Mouse (Mus musculus) kidney, adult 8-10 months (tissue): ENCODE results near the gene Chrm5.
"Not testable (repeated sequence)": the region's sequence is repeated elsewhere in the genome, so short reads cannot be mapped to it uniquely, and the experiment has no call there.

Experiments used
- DNase-seq, 2 experiments: peaks; one replicate each; pipeline ENCODE4 v3.0.0; 2022

Chrm5 gene

DNA sequence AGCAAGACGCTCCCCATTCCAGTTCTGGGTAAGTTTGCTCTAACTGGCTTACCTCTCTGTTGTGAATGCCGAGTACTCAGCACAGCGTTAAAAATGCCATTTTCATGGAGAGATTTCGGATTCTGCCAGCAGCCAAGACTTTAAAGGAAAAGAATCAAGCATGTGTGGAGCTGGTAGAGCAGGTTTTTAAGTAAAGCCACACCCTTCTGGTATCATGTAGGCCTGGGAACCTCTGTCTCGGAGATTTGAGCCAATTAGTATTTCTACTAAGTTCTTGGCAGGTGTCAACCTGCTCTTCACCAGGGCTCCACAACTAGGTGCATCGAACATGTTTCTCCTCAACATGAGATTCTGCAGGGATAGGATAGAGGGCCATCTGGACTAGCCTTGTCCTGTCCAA, 4.0 kb downstream of the Chrm5 start:
- DNase-seq: no peak

DNA sequence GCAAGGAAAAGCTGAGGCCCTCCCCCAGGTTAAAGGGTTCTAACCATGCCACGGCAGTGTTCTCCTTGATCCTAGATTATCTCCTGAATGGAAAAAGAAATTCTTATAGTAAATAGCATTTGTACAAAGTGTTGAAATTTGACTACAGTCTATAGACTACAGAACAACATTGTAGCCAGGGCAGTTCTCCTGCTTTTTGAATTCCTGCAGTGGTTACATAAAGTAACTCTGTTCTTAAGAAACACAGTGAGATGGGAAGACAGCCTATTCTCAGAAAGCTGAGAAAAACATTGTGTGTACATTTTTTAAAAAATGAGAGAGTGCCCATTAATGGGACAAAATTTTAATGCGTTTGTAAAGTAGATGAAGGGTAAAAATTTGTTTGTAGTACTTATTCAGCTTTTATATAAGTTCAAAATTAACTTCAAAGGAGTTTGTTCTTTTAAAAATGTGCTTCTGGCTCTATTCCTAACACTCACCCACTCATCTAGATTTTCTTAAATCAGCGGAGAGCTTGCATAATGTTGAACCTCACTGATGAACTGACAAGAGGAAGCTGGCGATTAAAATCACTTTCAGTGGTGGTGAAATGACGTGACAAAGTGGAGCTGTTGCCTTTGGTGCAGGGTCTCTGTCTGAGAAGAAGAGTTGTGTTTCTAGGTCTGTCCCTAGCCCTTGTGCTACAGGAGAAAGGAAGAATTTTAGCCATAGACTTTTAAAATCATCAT, 5.4 kb downstream of the Chrm5 start:
- no peak for DNase-seq

DNA sequence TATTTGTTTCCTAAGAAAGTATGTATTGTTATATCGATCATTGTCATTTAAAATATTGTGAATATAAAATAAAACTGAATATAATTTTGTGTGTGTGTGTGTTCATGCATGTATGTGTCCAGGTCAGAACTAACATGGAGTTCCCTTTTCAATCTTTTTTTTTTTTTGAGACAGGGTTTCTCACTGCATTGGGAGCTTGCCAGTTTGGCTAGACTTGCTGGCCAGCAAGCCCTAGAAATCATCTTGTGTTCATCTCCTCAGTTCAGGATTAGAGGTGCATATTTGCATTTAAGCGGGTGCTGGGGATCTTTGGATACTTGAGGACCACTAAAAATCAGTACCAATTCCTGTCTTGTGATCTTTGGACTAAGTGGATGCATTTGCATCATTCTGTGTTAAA, 8.5 kb downstream of the Chrm5 start:
- DNase-seq: no peak

DNA sequence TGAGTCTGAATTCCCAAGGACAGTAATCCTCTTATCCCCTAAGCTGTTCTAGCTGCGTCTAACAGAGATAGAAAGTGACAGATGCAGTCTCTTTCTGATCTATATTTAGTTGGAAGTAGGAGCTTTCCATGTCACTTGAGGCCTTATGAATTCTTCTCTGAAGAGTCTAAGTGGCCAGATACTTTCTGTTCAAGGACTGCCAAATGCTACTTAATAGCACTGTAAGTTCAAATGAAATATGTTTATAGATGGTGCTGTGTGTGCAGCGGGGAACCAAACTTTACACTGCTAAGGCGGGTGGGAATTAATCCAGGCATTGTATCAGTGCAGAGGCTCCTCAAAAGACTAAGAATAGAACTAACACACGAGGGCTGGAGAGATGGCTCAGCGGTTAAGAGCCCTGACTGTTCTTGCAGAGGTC, 9.6 kb downstream of the Chrm5 start:
- no peak for DNase-seq

DNA sequence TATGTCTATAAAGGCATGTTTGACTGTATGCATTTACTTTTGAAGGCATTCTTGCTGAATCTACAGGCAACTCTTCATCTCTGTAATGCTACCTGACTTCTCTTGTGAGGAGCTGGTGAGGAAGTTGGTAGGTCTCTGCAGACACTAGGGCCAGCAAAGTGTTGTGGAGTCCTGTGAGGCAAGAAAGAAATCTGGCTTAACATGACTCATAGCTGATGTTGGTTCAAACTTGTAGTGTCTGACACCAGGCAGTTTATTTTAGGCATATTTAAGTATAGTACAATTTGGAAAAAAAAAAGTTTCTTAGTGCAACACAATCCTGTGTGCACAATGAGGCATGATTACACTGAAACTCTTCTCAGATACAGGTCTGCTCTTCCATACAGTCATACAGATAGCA, 11.0 kb downstream of the Chrm5 start:
- no peak for DNase-seq

DNA sequence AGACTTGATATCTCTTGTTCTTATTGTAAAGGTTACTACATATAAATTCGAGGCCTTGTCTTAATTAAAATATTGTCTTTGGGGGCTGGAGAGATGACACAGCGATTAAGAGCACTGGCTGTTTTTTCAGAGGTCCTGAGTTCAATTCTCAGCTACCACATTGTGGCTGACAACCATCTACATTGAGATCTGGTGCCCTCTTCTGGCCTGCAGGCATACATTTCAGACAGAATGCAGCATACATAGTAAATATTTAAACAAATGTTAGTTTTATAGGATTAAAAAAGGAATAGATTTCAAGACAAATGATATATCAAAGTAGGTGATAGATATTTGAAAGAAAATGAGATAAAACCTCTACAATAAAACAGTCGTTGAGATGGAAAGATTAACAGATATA, 20.0 kb downstream of the Chrm5 start:
- no peak for DNase-seq

DNA sequence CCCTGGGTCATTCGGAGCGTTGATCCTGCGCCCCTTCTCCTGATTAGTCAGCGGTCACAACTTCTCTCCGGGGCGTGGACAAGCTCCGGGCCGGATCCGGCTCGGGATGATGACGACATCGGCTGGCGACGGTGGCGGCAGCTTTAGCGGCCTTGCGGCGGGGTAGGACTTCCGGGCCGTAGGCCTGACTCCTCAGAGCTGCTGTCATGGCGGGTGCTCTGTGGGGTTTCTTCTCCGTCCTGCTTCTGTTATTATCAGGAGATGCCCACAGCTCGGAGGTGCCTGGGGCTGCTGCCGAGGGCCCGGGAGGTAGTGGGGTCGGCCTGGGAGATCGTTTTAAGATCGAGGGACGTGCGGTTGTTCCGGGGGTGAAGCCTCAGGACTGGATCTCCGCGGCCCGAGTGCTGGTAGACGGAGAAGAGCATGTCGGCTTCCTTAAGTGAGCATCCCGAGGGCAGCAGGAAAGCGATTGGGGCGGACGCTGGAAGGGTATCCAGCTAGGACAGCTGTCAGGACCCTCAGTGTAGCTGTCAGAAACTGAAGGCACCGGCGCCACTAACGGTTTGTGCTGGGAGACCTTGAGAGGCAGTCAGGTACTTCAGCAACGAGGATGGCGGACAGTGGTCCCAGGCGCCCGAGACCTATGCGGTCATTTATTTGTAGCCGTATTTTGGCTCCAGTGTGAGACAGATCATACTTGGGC, 25.6 kb downstream of the Chrm5 start, which contains the start of gene Emc7:
Gene Emc7, plus strand, starts transcription at position 136 of the 703 bp plus-strand sequence.
- DNase-seq: peak; percentile 93 to 95

DNA sequence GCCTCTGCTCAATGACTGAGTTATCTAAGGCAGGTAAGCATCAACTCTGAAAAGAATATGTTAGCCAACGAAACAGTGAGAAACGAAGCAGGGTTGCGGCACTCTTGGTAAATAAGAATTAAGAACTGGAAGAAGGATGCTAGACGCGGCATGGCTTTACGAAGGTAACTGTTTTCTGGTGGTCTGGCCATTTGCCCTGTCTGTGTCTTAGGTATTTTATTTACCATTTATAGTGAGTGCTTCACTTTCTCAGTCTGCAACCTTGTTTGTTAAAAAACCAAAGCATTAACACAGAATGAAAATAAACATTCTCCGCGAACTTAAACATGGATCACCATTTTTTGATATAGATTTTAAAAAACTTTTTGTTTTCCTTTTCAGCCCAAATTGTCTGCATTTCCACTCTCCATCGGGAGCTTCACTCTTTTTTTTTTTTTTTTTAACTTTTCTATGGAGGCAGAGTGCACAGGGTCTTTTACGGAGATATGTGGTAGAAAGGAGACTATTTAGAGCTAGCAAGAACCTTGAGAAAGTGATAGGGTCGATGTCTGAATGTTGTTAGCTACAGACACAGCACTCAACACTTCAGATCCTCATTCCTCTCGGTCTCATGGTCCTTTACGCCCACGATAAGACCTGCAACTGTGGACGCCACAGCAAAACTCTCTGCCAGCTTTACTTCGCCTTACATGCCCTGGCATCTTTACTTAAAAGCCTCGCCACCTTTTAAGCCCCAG, 26.3 kb downstream of the Chrm5 start:
- no peak for DNase-seq

DNA sequence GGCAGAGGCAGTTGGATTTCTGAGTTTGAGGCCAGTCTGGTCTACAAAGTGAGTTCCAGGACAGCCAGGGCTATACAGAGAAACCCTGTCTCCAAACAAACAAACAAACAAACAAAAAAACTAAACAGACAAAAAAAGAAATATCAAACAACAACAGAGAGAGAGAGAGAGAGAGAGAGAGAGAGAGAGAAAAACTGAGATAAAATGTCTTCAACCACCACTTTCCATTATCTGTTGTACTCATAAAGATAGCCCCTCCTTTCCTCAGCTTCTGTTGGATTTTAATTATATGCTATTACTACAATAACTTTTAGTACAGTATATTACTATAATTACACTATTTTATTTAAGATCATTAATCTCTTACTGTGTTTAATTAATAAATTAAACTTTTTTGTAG, 28.1 kb downstream of the Chrm5 start:
- not testable (repeated sequence) for DNase-seq

DNA sequence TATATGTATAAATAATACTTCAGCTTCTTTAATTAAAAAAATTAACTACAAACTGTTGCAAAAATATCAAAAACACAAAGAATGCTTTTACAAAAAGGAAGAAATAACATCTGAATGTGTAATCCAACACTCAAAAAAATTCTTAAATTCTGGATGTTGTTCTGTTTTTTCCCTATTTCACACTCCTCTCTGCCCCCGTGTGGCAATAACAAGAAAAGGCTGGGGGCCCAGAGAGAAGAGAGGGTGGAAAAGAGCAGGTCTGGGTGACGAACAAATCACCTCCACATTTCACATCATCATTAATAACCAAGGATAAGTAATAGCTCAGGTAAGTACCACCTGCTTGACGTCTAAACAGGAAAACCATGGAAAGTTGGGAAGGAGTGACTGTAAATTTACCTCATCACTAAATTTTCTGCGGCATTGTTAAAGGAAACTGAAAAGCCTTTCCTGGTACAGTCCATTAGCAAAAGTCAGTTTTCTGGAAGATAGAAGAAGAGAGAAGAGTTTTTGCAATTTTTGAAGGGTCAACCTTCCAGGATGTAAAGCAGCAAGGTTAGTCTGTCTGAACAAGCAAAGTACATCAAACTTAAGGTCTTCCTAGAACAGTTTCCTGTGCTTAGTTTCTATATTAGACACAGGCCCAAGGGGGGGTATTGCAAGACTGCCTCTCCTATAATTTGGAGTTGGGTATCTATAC, 30.8 kb downstream of the Chrm5 start:
- DNase-seq: peak in 1 of 2 experiments; percentile 14

DNA sequence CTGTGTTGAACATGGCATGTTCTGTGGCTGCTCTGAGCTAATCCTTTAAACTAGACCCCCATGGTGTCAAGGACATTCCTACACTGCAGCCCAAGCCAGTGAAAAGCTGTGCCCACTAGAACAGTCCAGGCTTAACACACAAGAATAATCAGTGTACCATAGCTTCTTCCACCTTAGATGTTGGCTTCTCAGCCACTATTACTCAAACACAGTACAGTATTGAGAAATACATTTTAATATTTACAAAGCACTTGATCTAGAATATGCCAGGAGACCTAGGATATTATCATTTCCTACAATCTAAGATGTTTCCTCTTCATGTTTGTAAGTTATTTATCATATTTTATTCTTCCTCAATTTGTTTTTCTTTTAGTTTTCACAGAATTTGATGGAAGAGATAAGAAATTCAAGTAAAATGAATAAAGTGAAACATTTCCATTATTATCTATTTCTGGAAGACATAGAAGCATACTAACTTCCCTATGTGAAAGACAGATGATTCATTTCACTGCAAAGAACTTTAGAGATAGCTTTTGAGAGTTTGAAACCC, 32.0 kb downstream of the Chrm5 start:
- no peak for DNase-seq

DNA sequence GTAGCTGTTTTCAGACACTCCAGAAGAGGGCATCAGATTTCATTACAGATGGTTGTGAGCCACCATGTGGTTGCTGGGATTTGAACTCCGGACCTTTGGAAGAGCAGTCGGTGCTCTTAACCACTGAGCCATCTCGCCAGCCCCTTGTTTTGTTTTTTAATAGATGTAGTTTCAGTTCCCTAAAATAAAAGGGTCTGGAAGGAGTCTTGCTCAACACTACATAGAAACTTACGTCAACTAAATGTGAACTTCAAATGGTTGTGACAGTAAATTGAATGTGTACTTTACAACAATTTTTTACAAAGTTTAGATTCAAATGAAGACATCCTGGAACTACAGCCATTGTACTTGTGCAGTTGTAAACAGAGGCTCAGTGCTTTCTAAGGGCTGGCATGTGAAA, 32.5 kb downstream of the Chrm5 start:
- not testable (repeated sequence) for DNase-seq

DNA sequence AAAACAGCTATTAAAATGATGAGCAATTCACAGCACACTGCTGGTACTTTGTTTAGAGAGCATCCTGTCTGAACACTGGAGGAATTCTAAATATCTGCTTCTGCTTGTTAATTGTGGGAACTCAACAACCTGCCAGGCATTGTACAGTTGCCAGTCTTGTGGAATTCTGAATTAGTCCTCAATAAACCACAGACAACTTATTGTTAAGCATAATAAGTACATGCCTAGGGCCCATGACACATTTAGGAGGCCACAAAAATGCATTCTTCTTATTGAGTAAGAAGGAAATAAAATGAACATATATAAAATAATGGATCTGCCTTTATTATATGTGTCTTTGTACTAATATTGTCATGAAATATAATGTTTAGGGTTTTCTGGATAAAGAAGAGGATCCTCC, 35.1 kb downstream of the Chrm5 start:
- DNase-seq: no peak

DNA sequence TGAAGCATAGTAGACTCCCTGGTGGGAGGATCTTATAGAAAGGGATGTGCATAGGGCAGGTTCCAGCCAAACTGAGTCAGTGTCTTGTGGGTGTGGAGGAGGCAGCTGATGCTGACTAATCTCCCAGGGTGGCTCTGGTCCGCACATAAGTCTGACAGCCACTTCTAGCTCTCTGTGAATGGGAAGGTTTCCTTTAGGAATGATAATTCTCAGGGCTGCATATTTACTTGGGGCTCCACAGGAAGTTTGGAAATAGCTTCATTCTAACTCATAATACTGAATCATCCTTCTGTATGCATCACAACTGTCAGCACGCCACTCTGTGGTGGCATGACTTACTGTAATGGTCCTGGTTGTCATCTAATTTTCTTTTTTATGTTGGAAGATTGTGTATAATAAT, 37.1 kb downstream of the Chrm5 start:
- no peak for DNase-seq

DNA sequence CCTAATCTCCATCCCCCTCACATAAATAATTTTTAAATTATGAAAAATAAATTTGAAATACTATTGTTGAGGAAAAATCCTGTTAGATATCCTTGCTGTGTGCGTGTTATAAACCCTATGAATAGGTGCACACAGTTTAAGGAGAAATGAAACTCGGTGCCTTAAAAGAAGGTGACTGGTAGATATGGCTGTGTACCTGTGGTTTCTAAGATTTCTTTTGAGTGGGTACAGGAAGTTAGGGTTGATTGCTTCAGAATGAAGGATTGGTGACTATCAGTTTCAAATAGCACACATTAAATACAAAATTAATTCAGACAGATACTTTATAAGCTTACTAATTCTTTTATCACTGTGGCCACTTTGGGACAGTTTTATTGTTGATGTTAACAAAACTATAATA, 43.0 kb downstream of the Chrm5 start:
- DNase-seq: no peak

DNA sequence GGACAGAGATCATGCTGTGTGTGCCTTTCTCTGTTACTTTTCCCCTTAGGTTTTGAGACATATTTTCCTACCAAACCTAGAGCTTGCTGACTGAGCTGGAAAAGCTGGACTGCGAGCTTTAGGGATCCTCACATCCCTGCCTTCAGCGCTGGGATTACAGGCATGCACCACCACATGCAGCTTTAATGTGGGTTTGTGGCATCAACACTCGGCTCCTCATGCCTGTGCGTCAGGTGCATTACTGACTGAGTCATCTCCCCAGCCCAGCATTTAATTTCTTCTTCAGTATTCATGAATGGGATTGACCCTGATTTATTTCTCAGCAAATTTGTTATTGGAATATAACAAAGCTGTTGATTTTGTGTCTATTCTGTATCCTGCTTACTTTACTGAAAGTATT, 44.3 kb downstream of the Chrm5 start:
- no peak for DNase-seq

DNA sequence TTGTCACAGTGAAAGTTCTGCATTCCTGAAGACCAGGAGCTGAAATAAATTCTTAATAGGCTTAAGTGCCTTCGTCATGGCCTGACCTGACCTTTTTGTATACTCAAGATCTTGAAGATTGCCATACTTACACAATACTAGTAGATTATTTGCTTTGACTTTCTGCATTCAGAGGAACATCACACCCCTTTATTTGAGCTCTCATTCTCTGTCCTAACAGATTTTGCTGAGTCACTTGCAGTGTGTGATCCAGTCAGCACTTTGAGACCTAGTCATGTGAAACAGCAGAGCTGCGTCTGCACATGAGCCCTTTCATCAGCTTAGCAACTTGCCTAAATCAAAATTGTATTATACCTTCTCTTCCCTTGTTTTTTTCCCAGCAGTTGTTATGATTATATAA, 47.2 kb downstream of the Chrm5 start:
- DNase-seq: peak; percentile 33 to 38

DNA sequence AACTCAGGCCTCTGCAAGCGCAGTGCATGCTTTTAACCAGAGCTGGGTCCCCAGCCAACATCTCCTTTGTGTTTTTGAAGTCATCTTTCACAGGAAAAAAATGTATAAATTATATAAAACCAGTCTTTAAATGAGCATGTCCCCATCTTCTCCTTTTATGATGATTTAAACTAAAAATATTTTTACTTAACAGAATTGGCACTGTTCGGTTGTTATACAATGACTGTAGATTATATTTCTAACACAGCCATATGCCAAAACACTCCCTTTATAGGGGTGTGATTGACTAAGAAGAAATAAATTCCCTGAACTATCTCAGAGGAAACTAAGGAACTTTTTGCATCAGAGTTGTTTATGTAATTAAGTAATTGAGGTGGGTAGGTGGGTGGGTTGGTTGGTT, 48.0 kb downstream of the Chrm5 start:
- DNase-seq: no peak

DNA sequence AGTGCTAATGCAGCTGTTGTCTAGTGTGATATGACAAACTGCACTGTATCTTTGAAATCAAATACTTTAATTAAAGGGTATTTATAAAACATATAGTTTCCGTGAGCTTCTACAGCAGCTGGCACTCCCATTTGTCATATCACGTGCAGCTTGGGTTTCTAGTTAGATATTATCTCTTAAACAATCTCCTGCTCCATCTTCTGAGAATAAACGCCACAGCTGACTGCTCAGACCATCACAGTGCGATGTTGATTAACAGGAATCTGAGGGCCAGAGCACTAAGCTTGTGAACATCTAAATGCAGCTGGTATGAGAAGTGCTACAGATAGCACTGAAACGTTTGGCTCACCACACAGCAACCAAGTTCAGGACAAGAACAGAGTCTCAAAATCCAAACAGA, 50.2 kb downstream of the Chrm5 start:
- DNase-seq: no peak

DNA sequence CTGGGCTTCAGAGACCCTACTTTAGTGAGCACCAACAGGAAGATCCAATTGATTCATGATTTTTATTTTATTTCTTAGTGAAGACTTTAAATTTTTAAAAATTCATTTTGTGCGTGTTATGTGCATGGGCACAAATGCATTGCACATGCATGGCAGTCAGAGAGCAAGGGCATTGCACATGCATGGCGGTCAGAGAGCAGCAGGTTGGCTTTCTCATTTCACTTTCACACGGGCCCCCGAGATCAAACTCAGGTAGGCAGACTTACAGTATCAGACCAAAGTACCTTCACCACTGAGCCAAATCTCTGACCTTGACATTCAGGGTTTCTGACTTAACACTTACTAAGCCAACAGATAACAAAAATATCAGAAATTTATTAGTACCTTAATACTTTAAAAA, 50.9 kb downstream of the Chrm5 start:
- no peak for DNase-seq
